Mouse (Mus musculus) brown adipose tissue, adult 24 weeks (tissue): ENCODE data around the gene Ajuba. TPM values are rescaled to one million over a fixed set of nuclear protein-coding genes. Genes with fewer than 3 reads are reported as not detected.

Experiments
- H3K27ac ChIP-seq: fragments of 200-500 bp; replicated peaks from 2 replicates; pipeline ENCODE4 v1.5.1; 2012; ENCODE audit warnings: low read depth, mild to moderate bottlenecking, low read length
- H3K4me1 ChIP-seq: fragments of 200-500 bp; 2 replicates; pipeline ENCODE4 v1.6.1; 2012; ENCODE audit warnings: low read length, mixed read lengths; ENCODE audit not compliant: control insufficient read depth, insufficient read depth, insufficient read length
- H3K4me3 ChIP-seq: fragments of 200-500 bp; 2 replicates; pipeline ENCODE4 v1.5.1; 2012; ENCODE audit warnings: low read depth, mild to moderate bottlenecking, low read length, moderate library complexity; ENCODE audit not compliant: insufficient read depth
- polyA plus RNA-seq: library from polyadenylated mRNA; stranded (reverse); fragments of >200 nt; gene quantifications from 2 replicates; pipeline ENCODE4 v1.2.4, GENCODE M21; 2012; ENCODE audit not compliant: missing spikeins, insufficient read depth, insufficient read length

Ajuba gene
- polyA plus RNA-seq, 1 experiment = 3.1 TPM

GRCm38 (mm10) chr14:54528446-54529111 lies 48.8 kb downstream of the Ajuba start:
- H3K27ac ChIP-seq = no peak overlapping the region
- H3K4me1 ChIP-seq = no peaks in the 10 kb centered on the region
- H3K4me3 ChIP-seq = peak overlapping the region; percentile 31; the same call in 1 of the 2 replicates

- Histone ChIP-seq H3K27ac (no peak overlapping the region), H3K4me3 (peak overlapping the region; percentile 31; the same call in 1 of the 2 replicates), H3K4me1 (no peaks in the 10 kb centered on the region)
These were observed 49.4 kb downstream of the Ajuba start for GRCm38 (mm10) chr14:54528007-54528393.

- Histone ChIP-seq H3K4me3 (peak overlapping the region; percentile 2; the same call in 1 of the 2 replicates), H3K27ac (no peak overlapping the region), H3K4me1 (no peaks in the 10 kb centered on the region)
These were observed 49.9 kb downstream of the Ajuba start for GRCm38 (mm10) chr14:54527227-54528006.

- Histone ChIP-seq H3K27ac (no peak overlapping the region), H3K4me1 (no peaks in the 10 kb centered on the region), H3K4me3 (no peak overlapping the region)
These were observed 53.8 kb downstream of the Ajuba start for GRCm38 (mm10) chr14:54523600-54523999.

Other genes with a start within 250 kb of the Ajuba start
- 121 and 157 TPM in 2 replicates for gene Oxa1l, start 216.7 kb downstream of the Ajuba start, polyA plus RNA-seq
- gene Slc7a7, start 159.8 kb downstream of the Ajuba start, polyA plus RNA-seq = 0.52 and 1.8 TPM in 2 replicates
- gene Mrpl52, start 150.6 kb downstream of the Ajuba start, polyA plus RNA-seq = 145 and 148 TPM in 2 replicates
- 10.8 and 10.9 TPM in 2 replicates for gene Mmp14, start 145.9 kb downstream of the Ajuba start, polyA plus RNA-seq
- 36.5 and 53.8 TPM in 2 replicates for gene Lrp10, start 113.4 kb downstream of the Ajuba start, polyA plus RNA-seq
- gene Rem2, start 101.5 kb downstream of the Ajuba start, polyA plus RNA-seq = not detected in 2 replicates
- gene Prmt5, start 60.0 kb downstream of the Ajuba start, polyA plus RNA-seq = 20.4 and 25.8 TPM in 2 replicates
- gene Haus4, start 22.9 kb downstream of the Ajuba start, polyA plus RNA-seq = 4.1 and 6.8 TPM in 2 replicates
- 2.6 and 5.2 TPM in 2 replicates for gene 4931414P19Rik, start 28.4 kb upstream of the Ajuba start, polyA plus RNA-seq
- gene Psmb5, start 40.5 kb upstream of the Ajuba start, polyA plus RNA-seq = 231 and 291 TPM in 2 replicates
- not detected in 2 replicates for gene Psmb11, start 43.9 kb upstream of the Ajuba start, polyA plus RNA-seq
- not detected in 2 replicates for gene Gm17606, start 63.4 kb upstream of the Ajuba start, polyA plus RNA-seq
- gene Cdh24, start 63.8 kb upstream of the Ajuba start, polyA plus RNA-seq = not detected in 2 replicates
- gene 1700123O20Rik, start 108.7 kb upstream of the Ajuba start, polyA plus RNA-seq = 33.3 and 43.1 TPM in 2 replicates
- 47.2 and 50.6 TPM in 2 replicates for gene Acin1, start 109.4 kb upstream of the Ajuba start, polyA plus RNA-seq
- not detected in 2 replicates for gene Gm29776, start 121.3 kb upstream of the Ajuba start, polyA plus RNA-seq
- gene Cebpe, start 134.6 kb upstream of the Ajuba start, polyA plus RNA-seq = not detected in 2 replicates
- gene Slc7a8, start 204.4 kb upstream of the Ajuba start, polyA plus RNA-seq = 2.4 and 2.8 TPM in 2 replicates
- 1.5 and 2.0 TPM in 2 replicates for gene Rnf212b, start 236.6 kb upstream of the Ajuba start, polyA plus RNA-seq